Mouse (Mus musculus) olfactory bulb, adult 2 months (tissue): ENCODE measurements around the gene Oard1. TPM values are rescaled to one million over a fixed set of nuclear protein-coding genes. Genes with fewer than 3 reads are reported as not detected.

Source experiments
- H3K27ac ChIP-seq: fragments of 200-500 bp; 2 replicates; pipeline ENCODE4 v1.5.1; 2012; ENCODE audit warnings: low read depth, low read length; ENCODE audit not compliant: insufficient read depth
- H3K4me1 ChIP-seq: fragments of 200-500 bp; 2 replicates; pipeline ENCODE4 v1.6.1; 2012; ENCODE audit warnings: low read length; ENCODE audit not compliant: control insufficient read depth, insufficient read depth
- H3K4me3 ChIP-seq: fragments of 200-500 bp; 2 replicates; pipeline ENCODE4 v1.5.1; 2012; ENCODE audit warnings: mild to moderate bottlenecking, low read depth, low read length, moderate library complexity; ENCODE audit not compliant: insufficient read depth
- CTCF ChIP-seq: fragments of 200-500 bp; IDR thresholded peaks from 2 replicates; pipeline ENCODE4 v1.5.1; 2012; ENCODE audit warnings: low read depth, mild to moderate bottlenecking, low read length, moderate library complexity; ENCODE audit not compliant: insufficient read depth
- POLR2A ChIP-seq: fragments of 200-500 bp; IDR thresholded peaks from 2 replicates; pipeline ENCODE4 v1.6.1; 2012; ENCODE audit warnings: mild to moderate bottlenecking, low read depth, low read length, moderate library complexity; ENCODE audit not compliant: insufficient read depth
- WGBS: fragments of 180-500 bp; shearing (Covaris S2); methylation state at CpG from one replicate; pipeline ENCODE4 v1.1.7; 2018; 5-methylcytosine and 5-hydroxymethylcytosine counted together
- polyA plus RNA-seq: library from polyadenylated mRNA; stranded (reverse); fragments of >200 nt; gene quantifications from 2 replicates; pipeline ENCODE4 v1.2.4, GENCODE M21; 2012; ENCODE audit warnings: low replicate concordance; ENCODE audit not compliant: missing spikeins, insufficient read depth, insufficient read length

Gene Oard1
- polyA plus RNA-seq, 1 experiment = not detected

DNA sequence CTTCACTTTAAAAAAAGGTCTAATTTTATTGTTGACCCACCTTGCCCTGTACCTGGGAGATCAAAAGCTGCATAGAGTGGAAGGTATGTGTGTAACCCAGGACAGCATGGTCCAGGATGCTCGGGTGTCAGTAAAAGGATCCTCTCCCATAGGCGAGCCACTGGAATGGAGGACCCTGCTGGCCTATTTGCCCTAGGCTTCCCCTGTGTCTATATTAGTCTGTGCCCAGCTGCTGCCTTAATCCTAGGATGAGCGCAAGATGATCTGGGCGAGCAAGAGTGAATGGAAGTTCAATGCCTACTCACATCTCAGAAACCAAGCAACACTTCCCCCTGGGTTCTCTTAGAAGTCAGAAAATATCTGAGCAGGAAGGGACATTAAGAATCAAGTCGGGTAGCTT, 21.2 kb downstream of the Oard1 start:
- TF ChIP-seq CTCF (no peak), POLR2A (no peak)
- Histone ChIP-seq H3K4me3 (no peak overlapping the region), H3K4me1 (peaks cover 7% of the 10 kb centered on the region), H3K27ac (no peak overlapping the region)
- WGBS = 91% methylated on average over 5 of the region's 5 CpGs

DNA sequence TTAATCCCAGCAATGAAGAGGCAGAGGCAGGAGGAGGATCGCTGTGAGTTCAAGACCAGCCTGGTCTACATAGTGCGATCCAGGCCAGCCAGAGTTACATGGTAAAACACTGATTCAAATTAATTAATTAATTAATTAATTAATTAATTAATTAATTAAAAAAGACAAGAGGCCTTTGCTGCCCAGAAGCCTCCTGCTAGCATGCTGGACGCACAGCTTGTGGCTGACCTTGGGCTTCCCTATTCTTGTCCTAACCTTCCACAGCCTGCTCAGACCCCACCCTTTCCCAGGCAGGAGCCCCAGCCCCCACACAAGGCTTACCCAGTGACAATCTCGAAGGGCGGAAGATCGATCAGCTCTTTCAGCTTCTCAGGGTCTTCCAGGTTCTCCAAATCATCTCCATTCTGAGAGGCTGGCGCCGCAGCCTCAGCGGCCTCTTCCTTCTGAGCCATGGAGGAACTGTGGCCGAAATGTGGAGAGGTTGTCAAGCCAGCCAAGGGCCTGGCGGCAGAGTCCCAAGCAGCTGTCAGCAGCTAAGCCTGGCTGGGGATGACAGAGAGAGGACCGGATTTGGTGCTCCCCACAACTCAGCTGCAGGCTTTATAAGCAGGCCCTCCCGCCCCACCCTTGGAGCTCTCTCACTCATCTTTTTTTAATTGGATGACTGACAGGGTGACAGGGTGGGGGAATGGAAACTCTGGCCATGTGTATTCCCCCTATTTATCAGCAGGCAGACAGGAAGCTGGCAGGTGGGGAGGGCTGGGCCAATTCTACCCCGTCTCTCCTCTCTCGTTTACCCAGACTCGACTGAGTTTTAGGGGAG, 22.6 kb downstream of the Oard1 start, which contains the start of gene Apobec2:
Gene Apobec2 (minus strand): TSS at position 773 of the 823 bp plus-strand sequence.
- H3K27ac ChIP-seq = no peak within 1 kb of the TSS
- H3K4me3 ChIP-seq = no peak within 1 kb of the TSS
- no peak for TF ChIP-seq CTCF
- no peak for TF ChIP-seq POLR2A
- 86% methylated on average over 16 of the region's 16 CpGs for WGBS
- H3K4me1 ChIP-seq = no peaks in the 10 kb centered on the region

DNA sequence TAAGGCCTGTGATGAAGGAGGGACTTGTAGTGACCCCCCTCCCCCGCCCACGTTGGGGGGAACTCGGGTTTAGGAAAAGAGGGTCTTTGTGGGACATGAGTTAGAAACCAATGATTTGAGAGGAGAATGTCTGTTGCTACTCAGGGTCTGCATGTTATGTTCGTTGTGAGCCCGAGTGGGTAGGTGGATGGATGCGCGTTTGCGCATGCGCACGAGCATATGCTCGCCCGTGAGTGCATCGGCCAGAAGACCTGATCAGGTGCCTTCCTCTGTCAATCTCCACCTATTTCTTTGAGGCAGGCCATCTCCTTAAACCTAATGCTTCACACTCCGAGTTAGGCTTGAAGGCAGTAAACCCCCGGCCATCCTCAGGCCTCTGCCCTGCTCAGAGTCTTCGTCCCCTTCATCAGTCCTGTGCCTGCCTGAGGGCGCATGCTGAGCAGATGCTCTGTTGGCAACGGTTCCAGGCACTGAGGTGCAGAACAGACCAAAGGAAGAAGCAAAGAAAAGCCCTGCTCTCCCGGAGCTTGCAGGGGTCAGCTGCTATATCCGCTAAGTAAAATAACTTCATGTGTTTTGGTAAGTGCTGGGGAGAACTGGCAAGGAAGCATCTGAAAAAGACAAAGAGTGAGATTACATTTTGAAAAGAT, 23.3 kb downstream of the Oard1 start:
- no peak for TF ChIP-seq CTCF
- TF ChIP-seq POLR2A = no peak
- Histone ChIP-seq H3K27ac (no peak overlapping the region), H3K4me1 (peaks cover 5% of the 10 kb centered on the region; the same call in 1 of the 2 replicates), H3K4me3 (no peak overlapping the region)
- WGBS = 84% methylated on average over 20 of the region's 20 CpGs

DNA sequence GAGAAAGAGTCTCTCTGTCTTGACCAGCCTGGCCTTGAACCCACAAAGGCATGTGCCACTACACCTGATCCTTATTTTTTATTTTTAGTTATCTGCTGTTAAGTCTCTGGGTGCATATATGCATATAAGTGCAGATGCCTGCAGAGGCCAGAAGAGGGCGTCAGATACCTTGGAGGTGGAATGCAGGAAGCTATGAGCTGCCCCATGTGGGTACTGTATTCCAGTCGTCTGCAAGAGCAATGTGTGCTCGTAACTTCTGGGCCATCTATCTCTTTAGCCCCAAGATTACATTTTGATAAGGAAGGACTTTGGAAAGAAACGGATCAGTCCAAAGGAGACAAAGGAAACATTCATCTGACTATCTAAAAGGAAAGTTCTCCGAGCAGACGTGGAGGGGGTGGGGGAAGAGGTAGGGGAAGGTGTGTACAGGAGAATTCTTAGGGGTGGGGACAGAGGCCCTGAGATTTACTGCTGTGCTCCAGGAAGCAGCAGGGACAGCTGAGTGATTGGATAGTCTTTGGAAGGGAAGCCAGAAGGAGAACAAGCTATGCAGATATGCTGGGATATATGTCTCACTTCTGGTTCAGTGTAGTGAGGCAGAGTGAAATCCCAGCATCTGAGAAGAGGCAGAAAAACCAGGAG, 24.0 kb downstream of the Oard1 start:
- peaks cover 5% of the 10 kb centered on the region; the same call in 1 of the 2 replicates for H3K4me1 ChIP-seq
- no peak overlapping the region for H3K4me3 ChIP-seq
- WGBS = 82% methylated on average over 6 of the region's 6 CpGs
- H3K27ac ChIP-seq = no peak overlapping the region
- no peak for TF ChIP-seq CTCF
- TF ChIP-seq POLR2A = no peak

DNA sequence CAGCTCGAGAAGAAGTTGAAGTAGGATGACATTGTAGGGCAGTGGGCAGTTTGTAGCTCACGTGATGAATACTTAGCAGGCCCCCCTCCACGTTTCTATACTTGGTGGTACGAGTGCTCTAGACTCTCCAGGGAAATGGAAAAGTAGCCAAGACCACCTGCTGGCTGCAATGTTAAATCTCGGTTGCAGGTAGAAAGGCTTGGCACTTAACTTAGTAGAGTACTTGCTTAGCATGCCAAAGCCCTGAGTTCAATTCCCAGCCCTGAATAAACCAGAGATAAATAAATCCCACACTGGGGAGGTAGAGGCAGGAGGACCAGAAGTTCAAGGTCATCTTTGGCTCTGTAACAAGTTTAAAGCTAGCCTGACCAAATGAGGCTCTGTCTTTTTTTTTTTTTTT, 24.7 kb downstream of the Oard1 start:
- H3K4me1 ChIP-seq = peaks cover 5% of the 10 kb centered on the region; the same call in 1 of the 2 replicates
- H3K4me3 ChIP-seq = no peak overlapping the region
- H3K27ac ChIP-seq = no peak overlapping the region
- WGBS = 96% methylated on average over 5 of the region's 5 CpGs
- TF ChIP-seq CTCF = no peak

DNA sequence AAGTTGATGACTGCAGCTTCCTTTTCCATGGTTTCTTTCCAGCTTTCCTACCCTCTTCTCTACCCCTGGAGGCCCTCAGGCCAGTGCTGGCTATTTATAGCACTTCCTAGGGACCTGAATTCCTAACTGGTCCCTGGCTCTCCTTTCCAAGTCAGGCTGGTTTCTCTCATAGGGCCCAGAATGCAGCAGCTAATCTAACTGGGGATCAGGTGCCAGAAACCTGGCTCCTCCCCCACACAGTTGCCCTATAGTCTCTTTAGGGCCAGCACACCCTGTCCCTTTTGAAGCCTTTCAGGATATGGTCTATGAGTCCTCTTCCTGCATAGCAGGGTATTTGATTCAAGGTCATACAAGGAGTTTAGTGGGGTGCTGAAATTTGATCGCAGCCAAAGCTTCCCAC, 26.7 kb downstream of the Oard1 start:
- peaks cover 5% of the 10 kb centered on the region; the same call in 1 of the 2 replicates for H3K4me1 ChIP-seq
- 73% methylated on average over 1 of the region's 1 CpGs for WGBS
- H3K27ac ChIP-seq = no peak overlapping the region
- TF ChIP-seq CTCF (no peak), POLR2A (no peak)
- H3K4me3 ChIP-seq = no peak overlapping the region

DNA sequence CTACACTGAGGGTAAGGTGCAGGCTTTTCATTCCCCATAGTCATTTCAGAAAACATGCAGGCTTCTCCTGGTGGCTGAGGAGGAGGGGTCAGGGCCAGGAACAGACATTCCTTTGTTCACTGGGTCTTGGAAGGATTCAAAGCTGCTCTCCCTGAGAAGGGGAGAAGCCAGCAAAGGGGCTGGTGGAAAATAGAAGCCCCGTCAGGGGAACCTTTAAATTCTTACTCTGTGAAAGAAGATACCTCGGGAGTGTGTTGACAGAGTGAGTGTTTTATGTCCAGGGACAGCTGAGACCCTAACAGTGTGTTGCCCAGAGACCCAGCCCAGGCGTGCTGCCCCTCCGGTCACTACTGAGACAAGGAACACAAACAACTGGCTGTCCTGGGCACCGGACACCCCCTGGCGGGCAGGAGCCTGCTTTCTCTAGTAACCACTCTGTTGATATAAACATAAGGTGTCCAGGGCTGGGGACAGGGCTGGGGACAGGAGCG, 27.7 kb downstream of the Oard1 start:
- TF ChIP-seq POLR2A = no peak
- TF ChIP-seq CTCF = no peak
- Histone ChIP-seq H3K4me3 (no peak overlapping the region), H3K4me1 (peaks cover 5% of the 10 kb centered on the region; the same call in 1 of the 2 replicates), H3K27ac (peak overlapping the region; percentile 41)
- 49% methylated on average over 7 of the region's 7 CpGs for WGBS

DNA sequence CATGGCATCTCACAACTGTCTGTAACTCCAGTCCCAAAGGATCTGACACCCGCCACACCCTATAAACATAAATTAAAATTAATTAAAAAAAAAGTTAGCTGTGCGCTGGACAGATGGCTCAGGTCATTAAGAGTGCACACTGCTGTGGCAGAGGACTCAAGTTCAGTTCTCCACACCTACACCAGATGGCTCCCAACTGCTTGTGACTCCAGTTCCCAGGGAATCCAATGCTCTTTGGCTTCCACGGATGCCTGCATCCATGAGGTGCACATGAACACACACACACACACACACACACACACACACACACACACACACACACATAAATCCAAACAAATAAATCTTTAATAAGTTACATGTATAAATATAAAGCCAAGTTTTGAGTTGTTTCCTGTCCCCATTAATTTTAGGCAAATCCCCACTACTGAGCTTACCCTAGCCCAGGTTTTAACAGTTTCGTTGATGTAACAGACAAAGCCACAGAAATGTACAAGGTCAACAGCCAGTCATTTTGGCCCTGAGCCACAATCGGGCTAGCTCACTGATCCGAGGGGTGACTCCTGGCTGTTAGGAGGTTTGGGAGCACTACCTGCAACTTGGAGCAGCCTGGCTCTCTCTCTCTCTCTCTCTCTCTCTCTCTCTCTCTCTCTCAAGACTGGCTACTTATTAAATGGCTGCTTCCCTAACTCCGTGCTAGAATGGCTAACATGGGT, 33.1 kb downstream of the Oard1 start:
- Histone ChIP-seq H3K4me3 (no peak overlapping the region), H3K27ac (no peak overlapping the region), H3K4me1 (peaks cover 1% of the 10 kb centered on the region; the same call in 1 of the 2 replicates)
- TF ChIP-seq CTCF (no peak), POLR2A (no peak)
- WGBS = 81% methylated on average over 7 of the region's 7 CpGs
